Mouse (Mus musculus): ENCODE measurements around the gene Gm6588.

DNA sequence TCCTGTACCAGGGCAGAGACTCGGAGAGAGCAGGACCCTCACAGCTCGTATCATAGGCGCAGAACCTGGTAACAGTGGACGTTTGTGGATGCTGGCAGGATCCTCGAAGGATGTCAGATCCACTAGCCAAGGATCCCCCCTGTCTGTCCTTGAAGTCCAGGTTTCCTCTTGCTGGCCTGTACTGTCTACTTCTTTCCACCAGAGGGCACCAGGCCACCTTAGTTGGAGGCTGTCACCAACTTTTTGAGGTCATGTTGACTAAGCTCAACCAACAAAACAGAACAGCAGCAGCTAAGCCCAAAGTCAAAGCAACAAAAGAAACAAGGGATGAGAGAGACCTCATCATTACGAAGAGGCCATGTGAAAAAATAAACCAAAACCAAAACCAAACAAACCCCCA, 20.9 kb downstream of the Gm6588 start:
- TF ChIP-seq CTCF (IDR thresholded peaks at IDR 0.05; ENCODE audit: control insufficient read depth, insufficient read depth, low read length) (peak; percentile 37; the same call in 1 of the 2 replicates), POLR2A (IDR thresholded peaks at IDR 0.05; ENCODE audit: borderline replicate concordance, control insufficient read depth, low read depth, low read length) (no peak)

Data from bone marrow, adult 2 months (tissue).